Mouse (Mus musculus) brain, adult 2 months (tissue): ENCODE measurements around the gene Myh9.
"Not testable (repeated sequence)": the region's sequence is repeated elsewhere in the genome, so short reads cannot be mapped to it uniquely, and the experiment has no call there.

ENCODE experiments used
- DNase-seq: peaks from one replicate; pipeline ENCODE4 v3.0.0; 2011; ENCODE audit warnings: low read depth, low spot score

Myh9 gene

DNA sequence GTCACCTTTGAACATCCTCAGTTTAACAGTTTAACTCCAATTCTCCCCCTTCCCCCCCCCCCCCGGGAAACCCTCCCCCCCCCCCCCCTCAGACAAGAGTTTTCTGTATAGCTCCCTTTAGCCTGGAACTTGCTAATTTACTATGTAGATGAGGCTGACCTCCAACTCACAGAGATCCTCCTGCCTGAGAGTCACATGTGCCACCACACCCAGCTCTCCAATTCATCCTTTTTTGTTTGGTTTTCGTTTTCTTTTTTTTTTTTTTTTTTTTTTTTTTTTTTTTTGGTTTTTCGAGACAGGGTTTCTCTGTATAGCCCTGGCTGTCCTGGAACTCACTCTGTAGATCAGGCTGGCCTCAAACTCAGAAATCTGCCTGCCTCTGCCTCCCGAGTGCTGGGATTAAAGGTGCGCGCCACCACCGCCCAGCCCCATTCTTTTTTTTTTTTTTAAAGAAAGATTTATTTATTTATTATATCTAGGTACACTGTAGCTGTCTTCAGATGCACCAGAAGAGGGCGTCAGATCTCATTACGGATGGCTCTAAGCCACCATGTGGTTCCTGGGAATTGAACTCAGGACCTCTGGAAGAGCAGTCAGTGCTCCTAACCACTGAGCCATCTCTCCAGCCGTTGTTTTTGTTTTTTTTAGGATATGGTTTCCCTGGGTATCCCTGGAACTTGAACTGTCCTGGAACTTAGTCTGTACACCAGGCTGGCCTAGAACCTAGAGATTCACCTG is 25.4 kb upstream of the Myh9 start:
- not testable (repeated sequence) for DNase-seq

DNA sequence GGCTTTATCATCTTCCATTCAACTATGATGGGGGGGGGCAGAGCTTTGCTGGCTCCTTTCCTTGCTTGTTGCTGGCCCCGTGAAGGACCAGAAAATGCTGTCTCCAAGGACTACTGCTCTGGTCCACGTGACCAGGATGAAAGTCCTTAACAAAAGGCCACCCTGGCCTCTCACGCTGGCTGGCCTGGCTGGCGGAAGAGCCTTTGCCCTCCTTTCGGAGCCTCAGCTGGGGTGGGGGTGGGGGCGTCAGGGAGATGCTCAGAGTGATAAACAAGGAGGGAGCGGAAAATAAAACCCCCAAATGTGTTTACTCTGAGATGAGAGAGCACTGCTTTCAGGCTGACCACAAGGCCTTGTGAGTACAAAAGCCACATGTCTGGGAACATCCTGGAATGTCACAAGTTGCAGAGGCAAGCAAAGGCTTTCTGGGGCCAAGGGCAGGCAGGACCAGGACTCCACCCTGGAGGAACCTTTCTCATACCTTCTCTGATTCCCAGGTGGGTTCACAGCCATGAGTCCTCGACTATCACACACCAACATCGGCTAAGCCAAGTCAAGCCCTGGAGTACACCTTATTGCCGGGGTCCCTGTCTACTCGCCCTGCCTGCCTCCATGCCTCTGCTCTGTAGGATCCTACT is 24.7 kb upstream of the Myh9 start:
- no peak for DNase-seq

DNA sequence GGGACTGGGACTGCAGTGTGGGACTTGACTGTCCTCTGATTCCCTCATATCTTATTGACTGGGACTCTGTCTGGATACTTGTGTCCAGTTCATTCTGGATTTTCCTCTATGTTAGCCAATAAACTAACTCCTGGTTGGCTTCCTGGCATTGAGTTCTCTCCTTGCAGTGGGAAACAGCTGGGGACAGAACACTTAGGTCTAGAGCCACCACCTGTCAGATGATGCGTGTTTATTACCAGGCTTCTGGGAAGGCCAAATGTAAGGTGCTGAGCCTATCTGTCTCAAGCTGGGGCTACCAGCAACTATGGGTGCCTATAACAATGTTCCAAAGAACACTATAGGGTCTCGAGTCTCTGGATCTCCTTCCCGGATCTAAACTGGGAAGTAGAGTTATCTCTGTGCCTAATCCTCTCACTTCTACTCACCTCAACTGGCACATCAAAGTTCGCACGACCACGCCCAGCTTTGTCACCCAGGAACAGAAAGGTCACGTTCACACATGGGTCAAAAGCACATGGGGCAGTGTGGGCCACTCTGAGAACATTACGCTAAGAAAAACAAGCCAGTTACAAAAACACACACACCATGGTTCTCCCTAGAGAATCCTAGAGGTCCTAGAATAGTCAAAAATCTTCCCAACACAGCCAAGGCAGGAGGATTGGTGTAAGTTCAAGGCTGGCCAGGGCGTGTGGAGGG is 22.2 kb upstream of the Myh9 start:
- DNase-seq: no peak

DNA sequence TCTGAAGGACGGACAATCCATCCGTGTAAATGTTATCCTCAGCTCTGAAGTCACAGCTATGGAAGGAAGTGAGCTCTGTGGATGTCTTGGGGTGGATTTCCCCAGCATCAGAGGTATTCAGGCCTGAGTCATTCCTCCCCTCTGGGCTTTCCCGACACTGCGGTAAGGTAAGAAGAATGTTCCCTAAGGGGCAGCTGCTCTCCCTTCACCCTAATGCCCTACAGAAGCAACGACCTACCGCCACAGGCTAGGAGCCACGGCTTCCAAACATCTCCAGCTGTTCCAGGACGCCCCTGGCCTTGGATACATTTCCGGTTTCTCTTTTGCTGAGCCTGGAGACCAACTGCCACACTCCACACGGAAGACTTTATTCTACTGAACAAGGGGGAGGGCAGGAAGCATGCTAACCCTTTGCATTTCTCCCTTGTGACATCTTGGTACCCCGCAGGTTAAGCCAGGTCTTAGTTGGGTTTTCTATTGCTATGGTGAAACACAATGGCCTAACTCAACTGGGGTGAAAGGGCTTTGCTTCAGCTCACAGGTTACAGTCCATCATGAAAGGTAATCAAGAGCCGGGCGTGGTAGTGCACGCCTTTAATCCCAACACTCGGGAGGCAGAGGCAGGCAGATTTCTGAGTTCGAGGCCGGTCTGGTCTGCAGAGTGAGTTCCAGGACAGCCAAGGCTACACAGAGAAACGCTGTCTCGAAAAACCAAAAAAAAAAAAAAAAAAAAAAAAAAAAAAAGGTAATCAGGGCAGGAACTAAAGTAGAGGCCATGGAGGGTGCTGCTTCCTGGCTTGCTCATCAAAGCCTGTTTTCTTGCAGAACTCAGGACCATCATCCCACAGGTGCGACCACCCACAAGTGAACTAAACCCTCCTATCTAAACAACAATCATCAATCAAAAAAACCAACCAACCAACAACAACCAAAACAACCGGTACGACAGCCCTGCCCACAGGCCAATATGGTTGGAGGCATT is 21.3 kb upstream of the Myh9 start:
- no peak for DNase-seq

DNA sequence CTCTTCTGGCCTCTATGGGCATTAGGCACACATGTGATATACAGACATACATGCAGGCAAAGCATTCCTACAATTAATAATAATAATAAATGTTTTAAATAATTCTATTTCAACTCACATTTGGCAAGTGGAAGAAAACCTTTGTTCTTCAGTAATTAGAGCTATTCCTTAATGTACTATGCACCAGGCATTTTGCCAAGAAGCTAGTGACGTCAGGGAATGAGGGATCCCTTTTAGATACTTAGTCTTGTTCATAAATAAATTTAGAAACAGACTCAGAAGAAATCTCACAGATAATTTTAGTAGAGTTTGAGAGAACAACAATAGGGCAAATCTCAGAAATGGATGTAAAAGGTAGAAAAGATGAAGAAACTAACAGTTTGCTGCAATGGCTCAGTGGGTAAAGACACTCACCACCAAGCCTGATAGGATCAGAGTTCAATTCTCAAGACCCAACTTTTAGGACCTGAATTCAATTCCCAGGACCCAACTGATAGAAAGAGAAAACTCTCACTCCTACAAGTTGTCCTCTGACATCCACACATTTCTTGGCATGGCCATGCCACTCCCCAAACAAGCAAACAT is 18.2 kb upstream of the Myh9 start:
- DNase-seq: peak; percentile 72

DNA sequence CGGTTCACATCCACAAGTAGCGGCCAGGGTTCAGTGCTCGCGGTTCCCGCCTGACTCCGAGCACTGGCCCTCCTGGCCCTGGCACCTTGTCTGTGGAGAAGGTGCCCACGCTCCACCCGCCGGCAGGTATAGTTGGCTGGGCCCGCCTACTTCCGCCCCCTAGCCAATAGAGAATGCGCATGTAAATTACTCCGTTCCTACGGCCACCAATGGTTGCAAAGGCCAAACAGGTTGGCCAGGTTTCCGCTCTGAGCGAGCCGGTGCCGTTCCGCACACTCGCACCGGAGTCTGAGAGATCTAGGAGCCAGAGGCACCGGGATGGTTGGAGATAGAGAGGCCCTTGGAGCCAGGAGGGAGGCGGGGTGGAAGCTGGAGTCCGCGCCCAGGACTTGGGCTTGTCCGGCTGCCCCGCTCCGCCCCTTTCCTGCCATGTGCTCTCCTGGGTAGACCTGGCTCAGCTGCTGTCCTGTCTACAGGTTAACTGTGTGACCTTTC is 15.7 kb upstream of the Myh9 start:
- DNase-seq: peak; percentile 92

DNA sequence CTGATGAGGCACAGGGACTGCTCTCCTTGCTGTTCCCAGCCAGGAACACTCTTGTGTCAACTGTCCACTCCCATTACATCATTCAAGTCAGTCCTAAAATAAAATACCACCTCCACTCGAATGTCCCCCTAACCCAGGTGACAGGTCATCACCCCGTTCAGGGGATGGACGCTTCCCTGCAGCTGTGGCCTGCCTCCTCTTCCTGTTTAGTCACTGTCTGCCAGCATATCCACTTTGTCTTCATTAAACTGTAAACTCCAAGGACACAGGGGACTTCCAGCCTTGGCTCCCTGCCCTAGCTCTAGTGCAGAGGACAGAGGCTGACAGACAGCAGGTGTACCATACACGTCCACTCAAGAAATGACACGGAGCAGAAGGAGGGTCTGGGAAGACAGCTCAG is 14.6 kb upstream of the Myh9 start:
- no peak for DNase-seq

DNA sequence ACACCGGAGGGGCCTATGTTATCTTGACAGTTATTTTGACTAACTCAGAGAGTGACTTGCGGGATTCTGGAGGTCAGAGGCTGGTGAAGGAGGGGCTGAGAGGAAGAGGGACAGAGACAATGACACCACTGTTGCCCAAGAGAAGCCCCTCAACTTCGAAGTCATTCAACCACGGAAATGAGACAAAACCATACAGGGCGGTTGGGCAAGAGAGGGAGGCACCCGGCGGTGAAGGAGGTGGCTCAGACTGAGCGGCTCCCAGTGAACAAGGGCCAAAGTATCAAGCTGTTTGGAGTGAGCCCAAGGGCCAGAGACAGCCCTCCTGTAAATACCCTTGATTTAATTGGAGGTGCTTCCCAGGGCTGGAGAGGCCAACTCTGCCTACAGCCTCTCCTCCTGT is 13.3 kb upstream of the Myh9 start:
- no peak for DNase-seq

DNA sequence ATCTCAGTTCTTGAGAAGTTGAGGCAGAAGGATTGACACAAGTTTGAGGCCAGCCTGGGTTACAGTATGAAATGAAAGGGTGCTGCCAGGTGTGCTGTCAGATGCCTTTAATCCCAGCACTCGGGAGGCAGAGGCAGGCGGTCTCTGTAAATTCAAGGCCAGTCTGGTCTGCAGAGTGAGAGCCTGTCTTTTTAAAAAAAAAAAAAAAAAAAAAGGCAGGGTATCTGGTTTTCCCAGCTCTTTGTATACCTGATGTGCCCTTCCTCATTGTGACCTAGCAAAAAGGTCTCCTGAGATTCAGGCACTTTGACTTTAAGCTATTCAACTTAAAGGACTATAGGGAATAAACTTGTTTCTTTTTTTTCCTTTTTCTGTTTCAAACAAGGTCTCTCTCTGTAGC is 10.0 kb upstream of the Myh9 start:
- no peak for DNase-seq

DNA sequence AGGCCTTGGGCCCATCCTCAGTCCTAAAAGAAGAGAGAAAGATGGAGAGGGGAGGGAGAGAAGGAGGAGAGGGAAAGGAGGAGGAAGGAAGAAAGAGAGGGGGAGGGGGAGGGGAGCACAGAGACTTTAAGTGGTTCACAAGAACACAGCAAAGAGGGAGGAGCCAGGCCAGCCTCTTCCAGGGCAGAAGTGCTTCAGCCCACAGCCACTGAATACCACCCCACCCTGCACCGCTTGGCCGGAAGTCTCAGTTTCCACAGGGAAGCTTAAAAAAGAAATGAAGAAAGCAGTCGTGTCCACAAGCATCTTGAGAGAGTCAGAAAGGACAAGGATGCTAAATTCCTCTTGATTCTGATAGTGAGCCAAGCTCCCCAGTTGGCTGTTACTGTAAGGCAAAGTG is 9.2 kb upstream of the Myh9 start:
- no peak for DNase-seq

DNA sequence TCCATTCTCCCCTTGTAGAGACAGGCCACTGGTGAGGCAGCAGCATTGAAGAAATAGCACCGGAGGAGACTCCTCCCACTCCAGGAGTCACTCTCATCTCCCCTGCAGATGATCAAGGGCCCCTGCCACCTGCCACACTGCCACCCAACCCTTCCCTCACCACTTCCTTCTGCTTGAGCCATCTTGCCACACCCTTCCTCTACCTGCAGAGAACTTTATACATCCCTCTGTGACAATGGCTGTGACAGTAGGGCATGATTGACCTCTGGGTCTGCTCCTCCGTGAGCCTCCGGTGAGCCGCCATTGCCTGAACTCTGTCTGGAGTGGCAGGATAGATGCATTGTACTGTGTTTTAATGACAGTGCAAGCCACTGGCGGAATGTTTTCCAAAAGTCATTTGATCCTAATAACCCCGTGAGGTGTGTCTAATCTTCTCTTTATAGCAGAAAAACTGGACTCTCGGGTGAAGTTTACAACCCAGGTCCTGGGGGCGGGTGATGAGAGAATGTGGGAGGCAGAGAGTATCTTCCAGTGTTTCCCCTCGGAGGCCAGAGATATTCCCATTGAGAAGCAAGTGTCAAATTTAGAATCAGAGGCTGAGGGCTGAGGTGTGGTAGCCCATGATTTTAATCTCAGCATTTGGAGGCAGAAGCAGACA is 7.7 kb upstream of the Myh9 start:
- no peak for DNase-seq

DNA sequence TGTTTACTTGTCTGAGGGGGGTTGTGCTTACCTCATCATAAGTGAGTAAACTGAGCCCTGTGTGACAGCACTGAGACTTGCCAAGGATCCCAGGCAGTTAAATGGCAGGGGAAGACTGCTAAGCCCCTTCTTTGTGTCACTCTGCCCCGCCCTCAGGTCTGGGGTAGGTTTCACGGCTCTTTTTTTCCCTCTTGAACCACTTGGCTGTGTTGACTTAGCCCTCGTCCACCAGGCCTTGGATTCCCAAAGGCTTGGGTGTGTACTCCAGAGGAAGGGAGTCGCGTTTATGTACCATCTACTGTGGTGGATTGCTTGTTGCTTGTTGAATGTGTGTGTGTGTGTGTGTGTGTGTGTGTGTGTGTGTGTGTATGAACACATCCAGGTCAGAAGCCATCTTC is 7.1 kb upstream of the Myh9 start:
- DNase-seq: no peak

DNA sequence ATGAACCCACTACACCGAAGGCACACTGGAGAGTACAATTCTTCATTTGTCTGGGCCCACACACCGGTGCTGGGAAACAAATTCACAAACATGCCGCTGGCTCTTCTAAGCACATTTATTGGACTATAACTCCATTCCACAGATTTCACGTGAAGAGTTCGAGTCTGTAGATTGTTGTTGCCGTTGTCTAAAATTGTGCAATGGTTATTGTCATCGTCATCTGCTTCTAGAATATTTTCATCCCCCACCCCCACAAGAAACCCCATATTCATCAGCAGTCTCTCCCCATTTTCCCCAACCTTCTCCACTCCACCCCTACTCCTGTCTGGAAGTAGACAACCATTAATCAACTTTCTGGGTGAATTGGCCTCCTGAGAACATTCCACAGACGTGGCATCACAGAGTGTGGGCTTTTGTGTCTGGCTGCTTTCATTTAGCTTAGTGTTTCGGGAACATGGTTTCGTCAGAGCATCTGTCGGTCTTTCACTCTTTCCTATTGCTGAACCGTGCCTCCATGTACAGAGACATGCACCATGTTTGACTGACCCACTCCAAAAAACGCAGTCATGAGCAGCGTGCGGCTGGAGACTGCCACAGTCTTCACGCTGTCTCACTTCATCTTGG is 6.6 kb upstream of the Myh9 start:
- peak; percentile 40 for DNase-seq

DNA sequence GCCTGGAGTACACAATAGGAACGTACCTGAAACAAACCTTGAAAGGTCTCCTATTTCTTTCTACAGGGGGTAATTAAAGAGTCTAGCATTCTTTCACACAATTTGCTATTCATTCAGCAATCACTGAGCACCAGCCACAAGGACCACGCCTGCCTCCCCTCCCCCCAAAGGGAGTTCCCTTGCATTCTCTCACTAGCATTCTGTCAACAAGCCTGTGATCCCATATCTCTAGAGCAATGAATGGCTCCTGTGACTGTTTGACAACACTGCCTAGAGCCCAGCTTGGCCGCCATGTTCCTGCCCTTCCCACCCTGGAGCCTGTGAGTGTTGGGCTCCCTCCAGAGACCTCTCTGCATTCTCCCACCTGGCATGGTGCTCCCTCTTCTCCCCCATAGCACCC is 5.9 kb upstream of the Myh9 start:
- no peak for DNase-seq

DNA sequence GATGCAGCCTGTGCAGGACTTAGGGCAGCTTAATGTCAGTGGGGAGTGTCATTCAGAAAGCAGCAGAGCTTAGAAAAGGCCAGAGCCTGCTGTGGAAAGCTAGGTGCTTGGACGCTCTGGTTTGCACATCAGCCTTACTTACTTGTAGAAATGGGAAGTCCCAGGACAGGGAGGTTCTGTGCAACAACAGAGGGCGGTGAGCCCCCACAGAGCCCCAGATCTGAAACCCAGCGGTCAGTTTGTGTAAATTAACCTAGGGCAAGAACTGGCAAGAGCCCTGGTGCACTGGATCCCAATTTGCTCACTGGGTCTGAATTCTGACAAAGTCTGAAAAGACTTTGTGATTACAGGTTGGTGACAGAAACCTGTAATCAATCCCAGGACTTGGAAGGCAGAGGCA is 5.1 kb upstream of the Myh9 start:
- DNase-seq: no peak

DNA sequence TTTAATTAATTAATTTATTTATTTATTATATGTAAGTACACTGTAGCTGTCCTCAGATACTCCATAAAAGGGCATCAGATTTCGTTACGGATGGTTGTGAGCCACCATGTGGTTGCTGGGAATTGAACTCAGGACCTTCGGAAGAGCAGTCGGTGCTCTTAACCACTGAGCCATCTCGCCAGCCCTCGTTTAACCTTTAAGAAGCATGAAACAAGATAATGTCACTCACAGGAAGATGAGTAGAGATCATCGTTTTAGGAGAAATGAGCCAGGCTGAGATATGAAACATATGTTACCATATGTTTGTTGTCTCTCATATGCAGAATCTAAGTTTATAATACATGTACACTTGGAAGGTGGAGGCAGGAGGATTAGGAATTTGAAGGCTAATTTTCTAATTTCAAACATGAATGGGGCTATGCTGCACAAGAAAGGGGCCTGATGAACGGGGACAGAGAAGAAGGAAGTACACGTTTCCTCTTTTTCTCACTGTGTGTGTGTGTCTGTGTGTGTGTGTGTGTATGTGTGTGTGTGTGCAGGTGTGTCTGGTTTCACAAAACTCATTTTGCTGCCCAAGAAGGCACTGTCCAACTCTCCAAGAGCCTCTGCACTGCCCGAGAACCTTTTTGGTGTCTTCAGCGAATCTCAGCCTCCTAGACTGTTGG is 4.1 kb upstream of the Myh9 start:
- DNase-seq: not testable (repeated sequence)

DNA sequence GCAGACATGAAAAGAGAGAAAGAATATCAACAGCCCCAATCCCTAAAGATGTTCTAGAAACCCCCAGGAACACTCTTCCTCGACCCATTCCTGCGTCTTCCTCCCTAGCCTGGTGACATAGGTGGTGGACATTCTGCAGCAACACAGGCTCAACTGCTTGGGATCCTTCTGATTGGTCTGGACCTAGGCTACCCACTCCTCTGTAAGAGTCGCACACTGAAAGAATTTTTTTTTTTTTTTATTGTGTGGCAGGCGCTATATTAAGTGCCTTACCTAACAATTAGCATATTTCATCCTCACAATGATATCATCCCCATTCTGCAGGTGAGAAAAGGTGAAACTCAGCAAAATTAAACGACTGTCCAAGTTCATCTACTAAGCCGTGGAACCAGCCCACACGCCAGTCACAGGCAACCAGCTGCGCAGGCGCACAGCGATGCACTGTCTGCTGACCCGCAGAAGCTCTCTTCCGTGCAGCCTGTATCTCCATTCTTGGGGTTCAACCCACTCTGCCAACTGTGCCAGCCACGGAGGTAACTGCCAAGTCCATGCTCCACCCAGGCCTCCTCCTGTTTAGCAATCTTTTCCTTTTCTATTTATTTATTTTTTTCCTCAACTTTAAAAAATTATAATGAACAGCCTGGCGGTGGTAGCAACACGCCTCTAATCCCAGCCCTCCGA is 3.1 kb upstream of the Myh9 start:
- DNase-seq: peak; percentile 68

DNA sequence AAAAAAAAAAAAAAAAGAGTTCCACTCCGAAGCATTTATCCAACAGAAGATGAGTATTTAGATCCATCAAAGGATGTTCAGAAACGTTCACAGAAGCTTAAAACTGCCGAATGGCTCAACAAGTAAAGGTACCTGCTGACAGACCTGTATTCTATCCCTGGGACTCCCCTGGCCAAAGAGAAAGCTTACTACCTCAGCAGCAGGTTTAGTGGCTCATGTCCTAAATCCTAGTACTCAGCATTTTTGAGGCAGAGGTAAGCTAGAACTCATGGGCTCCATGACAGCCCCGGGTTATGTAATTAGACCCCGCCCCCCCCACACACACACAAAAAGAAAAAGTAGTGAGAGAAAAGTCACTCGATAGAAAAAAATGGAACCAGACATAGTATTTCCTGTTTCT is 2.1 kb upstream of the Myh9 start:
- no peak for DNase-seq

DNA sequence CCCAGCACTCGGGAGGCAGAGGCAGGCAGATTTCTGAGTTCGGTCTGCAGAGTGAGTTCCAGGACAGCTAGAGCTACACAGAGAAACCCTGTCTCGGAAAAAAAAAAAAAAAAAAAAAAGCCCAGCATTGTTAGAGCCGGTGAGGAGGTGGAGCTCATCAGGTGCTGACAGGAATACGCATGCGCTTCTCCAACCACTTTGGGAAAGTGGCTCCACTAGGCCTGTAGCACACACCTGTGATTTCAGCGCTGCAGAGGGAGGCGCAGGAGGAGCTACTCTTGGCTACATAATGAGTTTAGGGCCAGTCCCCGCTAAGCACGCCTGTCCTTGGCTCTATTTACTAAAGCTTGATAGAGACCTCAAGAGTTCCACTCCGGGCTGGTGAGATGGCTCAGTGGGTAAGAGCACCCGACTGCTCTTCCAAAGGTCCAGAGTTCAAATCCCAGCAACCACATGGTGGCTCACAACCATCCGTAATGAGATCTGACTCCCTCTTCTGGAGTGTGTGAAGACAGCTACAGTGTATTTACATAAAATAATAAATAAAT is 1.6 kb upstream of the Myh9 start:
- peak; percentile 43 for DNase-seq
